Mouse (Mus musculus): ENCODE data around the gene Tubb2b. TPM values are rescaled to one million over a fixed set of nuclear protein-coding genes. Genes with fewer than 3 reads are reported as not detected.

The Tubb2b gene
- polyA plus RNA-seq, 1 experiment from 2014 or later: 370 TPM

Other genes starting within 250 kb of the Tubb2b start
- not detected in 2 replicates for gene Serpinb6c, start 224.8 kb downstream of the Tubb2b start, polyA plus RNA-seq (2016; fragmentation: Nextera tagmentation; extraction: Ambion mirVana)
- gene Nqo2, start 165.8 kb downstream of the Tubb2b start, polyA plus RNA-seq (2016; fragmentation: Nextera tagmentation; extraction: Ambion mirVana): 19.2 and 26.2 TPM in 2 replicates
- gene Ripk1, start 128.1 kb downstream of the Tubb2b start, polyA plus RNA-seq (2016; fragmentation: Nextera tagmentation; extraction: Ambion mirVana): 7.3 and 10.0 TPM in 2 replicates
- gene Serpinb6a, start 127.7 kb downstream of the Tubb2b start, polyA plus RNA-seq (2016; fragmentation: Nextera tagmentation; extraction: Ambion mirVana): 28.3 and 35.5 TPM in 2 replicates
- gene Bphl, start 92.9 kb downstream of the Tubb2b start, polyA plus RNA-seq (2016; fragmentation: Nextera tagmentation; extraction: Ambion mirVana): 33.1 and 34.5 TPM in 2 replicates
- 202 and 435 TPM in 2 replicates for gene Tubb2a, start 52.5 kb downstream of the Tubb2b start, polyA plus RNA-seq (2016; fragmentation: Nextera tagmentation; extraction: Ambion mirVana)
- 115 and 116 TPM in 2 replicates for gene Psmg4, start 32.5 kb upstream of the Tubb2b start, polyA plus RNA-seq (2016; fragmentation: Nextera tagmentation; extraction: Ambion mirVana)
- 7.3 and 8.4 TPM in 2 replicates for gene Slc22a23, start 214.7 kb upstream of the Tubb2b start, polyA plus RNA-seq (2016; fragmentation: Nextera tagmentation; extraction: Ambion mirVana)